Mouse (Mus musculus): ENCODE results near the gene Nsg2.
A peak's percentile ranks its signal among the peaks of the same experiment; 100 is the strongest.
"Not testable (repeated sequence)": the region's sequence is repeated elsewhere in the genome, so short reads cannot be mapped to it uniquely, and the experiment has no call there.

The Nsg2 gene

GRCm38 (mm10) chr11:32000281-32000680, at the start of gene Nsg2:
Gene Nsg2, plus strand, starts transcription at chr11:32000463.
- peak; percentile 94 for DNase-seq (ENCODE audit: low read depth, low spot score)

DNA sequence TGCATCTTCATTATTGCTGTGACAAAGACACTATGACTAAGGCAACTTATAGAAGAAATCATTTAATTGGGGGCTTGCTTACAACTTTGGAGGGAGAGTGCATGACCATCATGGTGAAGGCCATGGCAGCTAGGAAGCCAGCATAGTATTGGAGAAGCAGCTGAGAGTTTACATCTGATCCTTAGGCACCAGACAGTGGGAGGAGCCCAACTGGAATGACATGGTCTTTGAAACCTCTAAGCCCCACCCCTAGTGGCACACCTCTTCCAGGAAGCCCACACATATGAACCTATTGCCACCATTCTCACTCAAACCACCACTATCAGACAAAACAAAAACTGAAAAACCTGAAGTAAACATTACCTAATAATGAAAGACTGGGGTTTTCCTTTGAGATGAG, 40.2 kb upstream of the Nsg2 start:
- no peak for DNase-seq (ENCODE audit: low read depth, low spot score)

DNA sequence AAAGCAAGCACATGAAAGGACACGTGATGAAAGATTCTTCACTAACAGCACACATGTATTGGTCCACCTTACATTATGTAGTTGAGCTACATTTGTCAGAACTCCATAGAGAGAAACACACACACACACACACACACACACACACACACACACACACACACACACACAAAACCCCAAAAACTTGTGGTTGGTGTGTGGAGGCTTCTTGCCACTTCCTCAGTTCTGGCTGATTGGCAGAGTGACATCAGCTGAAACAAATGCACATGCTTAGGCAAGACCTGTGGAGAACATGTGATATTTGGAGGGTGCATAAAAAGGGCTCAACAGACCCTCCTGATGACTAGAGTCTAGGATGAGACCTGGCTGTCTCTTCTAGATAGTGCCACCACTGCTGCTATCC, 36.3 kb upstream of the Nsg2 start:
- DNase-seq (ENCODE audit: low read depth, low spot score) = no peak

GRCm38 (mm10) chr11:31965256-31966134, 34.8 kb upstream of the Nsg2 start, which contains the start of gene 4930524B15Rik:
Gene 4930524B15Rik, plus strand, starts transcription at chr11:31965592.
- DNase-seq (ENCODE audit: low read depth, low spot score) = no peak

GRCm38 (mm10) chr11:31974132-31974531, 26.1 kb upstream of the Nsg2 start:
- DNase-seq (ENCODE audit: low read depth, low spot score) = no peak

- DNase-seq (ENCODE audit: low read depth, low spot score) = no peak
These were observed 25.4 kb upstream of the Nsg2 start for GRCm38 (mm10) chr11:31974826-31975225.

DNA sequence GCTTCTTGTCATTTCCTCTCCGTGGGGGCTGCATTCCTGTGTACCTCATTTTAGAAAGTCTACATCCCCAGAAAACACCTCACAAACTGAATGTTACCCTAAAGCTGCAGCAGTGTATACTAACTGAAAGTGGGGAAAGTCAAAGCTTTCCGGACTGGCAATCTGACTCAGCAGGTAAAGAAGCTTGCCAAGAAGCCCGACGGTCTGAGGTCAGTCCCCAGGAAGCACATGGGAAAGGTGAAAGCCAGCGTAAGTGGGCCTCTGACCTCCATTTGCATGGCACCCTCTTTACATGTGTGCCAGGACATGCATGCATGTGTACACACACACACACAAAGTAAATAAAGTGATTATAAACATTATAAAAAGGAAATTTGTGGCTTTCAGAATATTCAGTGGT, 24.6 kb upstream of the Nsg2 start:
- no peak for DNase-seq (ENCODE audit: low read depth, low spot score)

- no peak for DNase-seq (ENCODE audit: low read depth, low spot score)
These were observed 24.1 kb upstream of the Nsg2 start for GRCm38 (mm10) chr11:31976137-31976536.

DNA sequence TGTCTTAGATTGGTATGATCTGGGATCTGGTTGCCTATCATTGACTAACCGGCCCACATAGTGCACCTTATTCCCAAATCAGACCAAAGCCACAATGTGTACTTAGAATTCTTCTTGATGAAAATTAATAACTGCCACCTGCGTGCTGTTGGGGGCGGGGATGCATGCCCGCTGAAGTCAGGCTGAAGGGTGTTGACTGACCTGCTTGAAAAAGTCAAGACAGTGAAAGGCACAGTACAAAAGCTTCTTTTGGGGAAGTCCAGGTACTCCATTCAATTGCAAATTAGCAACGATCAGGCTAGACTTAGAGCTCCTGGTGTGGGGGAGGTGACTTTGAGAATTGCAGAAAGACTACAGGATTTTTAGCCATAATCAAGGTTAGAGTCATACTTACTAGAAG, 20.2 kb upstream of the Nsg2 start:
- not testable (repeated sequence) for DNase-seq (ENCODE audit: low read depth, low spot score)

DNA sequence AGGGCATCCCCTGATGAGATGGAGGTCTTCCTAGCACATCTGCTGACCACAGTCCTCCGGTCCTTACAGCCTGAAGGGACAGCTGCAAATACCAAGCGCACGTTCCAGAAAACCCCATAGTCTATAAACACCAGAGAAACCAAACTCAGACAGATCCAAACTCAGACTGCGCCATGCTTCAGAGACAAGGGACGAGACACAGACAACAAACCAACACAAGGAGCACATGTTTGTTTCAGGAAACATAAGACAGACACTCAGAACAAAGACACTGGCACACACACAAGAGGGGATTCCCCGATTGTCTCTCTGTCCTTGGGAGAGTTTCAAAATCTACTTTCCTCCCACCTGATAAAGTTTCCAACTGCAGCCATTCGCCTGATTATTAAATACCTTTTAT, 18.4 kb upstream of the Nsg2 start:
- no peak for DNase-seq (ENCODE audit: low read depth, low spot score)

GRCm38 (mm10) chr11:31982247-31982943, 17.9 kb upstream of the Nsg2 start:
- DNase-seq (ENCODE audit: low read depth, low spot score) = not testable (repeated sequence)

DNA sequence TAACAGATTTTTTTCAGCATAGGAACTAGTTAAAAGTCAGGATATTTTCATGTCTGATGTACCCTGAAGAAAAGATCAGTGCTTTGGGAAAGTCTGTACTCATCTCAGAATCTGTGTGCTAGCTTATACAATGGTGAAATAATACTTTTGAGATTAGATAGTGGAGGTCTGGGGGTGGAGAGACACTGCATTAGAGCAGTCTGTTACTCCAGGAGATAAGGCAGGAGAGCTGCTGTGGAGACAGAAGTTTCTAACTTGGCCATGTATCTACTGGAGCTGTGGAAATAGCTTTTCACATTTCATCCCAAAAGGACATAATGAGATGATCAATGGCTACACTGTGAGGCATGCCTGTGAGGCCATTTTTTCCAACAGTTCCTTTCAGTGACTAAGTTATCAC, 17.0 kb upstream of the Nsg2 start:
- no peak for DNase-seq (ENCODE audit: low read depth, low spot score)

DNA sequence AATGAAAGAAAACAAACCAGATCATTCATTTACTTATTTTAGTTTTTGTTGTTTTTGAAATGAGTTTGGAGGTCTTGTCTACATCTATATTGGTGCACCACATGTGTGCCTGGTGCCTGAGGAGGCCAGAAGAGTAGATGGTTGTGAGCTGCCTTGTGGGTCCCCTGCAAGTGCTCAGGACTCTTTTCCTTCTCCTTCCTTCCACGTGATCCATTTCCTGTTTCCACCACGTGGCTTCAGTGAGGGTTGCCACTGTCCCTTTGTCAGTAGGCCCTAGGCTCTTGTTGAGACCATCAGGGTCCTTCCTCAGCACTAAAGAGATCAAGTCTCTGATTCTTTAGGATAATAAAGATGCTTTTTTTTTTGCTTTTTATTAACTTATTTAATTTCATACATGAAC, 15.5 kb upstream of the Nsg2 start:
- DNase-seq (ENCODE audit: low read depth, low spot score) = no peak

DNA sequence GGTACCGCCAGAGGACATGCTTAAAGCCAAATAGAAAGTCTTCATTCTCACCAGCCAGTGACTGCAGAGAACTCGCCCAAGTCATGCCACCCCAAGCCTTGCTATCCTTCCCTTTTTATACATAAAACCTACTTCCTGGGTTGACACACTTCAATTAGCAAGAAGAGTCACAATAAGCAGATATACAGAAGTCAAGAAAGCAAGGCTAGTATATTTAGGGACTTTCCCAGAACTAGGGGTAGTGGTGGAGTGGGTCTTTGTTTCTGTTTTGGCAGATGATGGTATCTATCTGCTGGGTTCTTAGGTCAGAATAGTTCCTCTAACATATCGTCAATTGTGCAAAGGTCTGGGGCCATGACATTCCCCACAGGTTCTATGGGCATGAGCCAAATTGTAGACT, 7.7 kb upstream of the Nsg2 start:
- peak; percentile 34 for DNase-seq (ENCODE audit: low read depth, low spot score)

DNA sequence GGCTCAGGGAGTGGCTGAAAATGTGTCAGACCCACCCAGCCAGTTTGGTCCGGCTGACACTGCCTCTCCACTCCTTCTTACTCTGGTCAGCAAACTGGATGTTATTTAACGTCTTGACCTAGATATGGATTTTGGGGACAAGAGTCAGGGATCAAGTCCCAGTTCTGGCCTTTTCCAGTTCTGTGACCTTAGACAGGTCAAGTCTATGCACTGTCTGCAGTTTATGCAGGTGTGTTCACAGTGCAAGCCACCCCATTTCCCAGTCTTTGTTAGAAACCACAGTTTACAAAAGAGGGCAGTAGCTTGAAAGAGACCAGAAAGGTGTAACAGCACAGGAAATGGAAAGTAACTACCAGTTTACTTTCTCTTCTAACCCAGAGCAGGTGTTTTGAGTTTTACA, 547 bp upstream of the Nsg2 start:
- DNase-seq (ENCODE audit: low read depth, low spot score) = peak; percentile 59

GRCm38 (mm10) chr11:32001181-32001910, 1.1 kb downstream of the Nsg2 start:
- DNase-seq (ENCODE audit: low read depth, low spot score) = peak; percentile 43

- DNase-seq (ENCODE audit: low read depth, low spot score) = peak; percentile 44
These were observed 2.4 kb downstream of the Nsg2 start for GRCm38 (mm10) chr11:32002670-32003072.

DNA sequence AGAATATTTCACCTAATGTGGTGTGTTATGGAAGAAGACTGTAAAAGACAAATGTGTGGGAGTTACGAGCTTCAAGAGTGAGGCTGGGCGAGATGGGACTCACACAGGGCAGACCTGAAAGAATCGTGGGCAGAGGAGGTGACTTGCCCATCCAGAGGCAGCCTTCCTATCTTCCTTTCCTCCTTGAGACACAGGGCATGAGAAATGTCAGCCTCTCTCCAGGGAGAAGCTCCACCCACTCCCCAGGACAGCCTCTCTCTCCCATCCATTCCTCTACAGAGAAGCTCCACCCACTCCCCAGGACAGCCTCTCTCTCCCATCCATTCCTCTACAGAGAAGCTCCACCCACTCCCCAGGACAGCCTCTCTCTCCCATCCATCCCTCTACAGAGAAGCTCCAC, 7.8 kb downstream of the Nsg2 start:
- peak; percentile 20 for DNase-seq (ENCODE audit: low read depth, low spot score)

- DNase-seq (ENCODE audit: low read depth, low spot score) = no peak
These were observed 8.6 kb downstream of the Nsg2 start for GRCm38 (mm10) chr11:32008852-32009251.

- DNase-seq (ENCODE audit: low read depth, low spot score) = peak; percentile 76
These were observed 9.8 kb downstream of the Nsg2 start for GRCm38 (mm10) chr11:32009961-32010662.

GRCm38 (mm10) chr11:32010663-32010970, 10.4 kb downstream of the Nsg2 start:
- DNase-seq (ENCODE audit: low read depth, low spot score) = peak; percentile 82

Data from CD4-positive, CD25-positive, alpha-beta regulatory T cell, adult 2 months (primary cell).